Mouse (Mus musculus) lung, postnatal 0 days (tissue): ENCODE data around the gene Hist2h2ac.

Experiments used
- CTCF ChIP-seq: IDR thresholded peaks from 2 replicates; pipeline ENCODE4 v1.5.1; 2016; ENCODE audit warnings: antibody characterized with exemption, mild to moderate bottlenecking
- EP300 ChIP-seq: IDR thresholded peaks from 2 replicates; pipeline ENCODE4 v1.6.1; 2016; ENCODE audit warnings: antibody characterized with exemption, mild to moderate bottlenecking, control low read depth

GRCm38 (mm10) chr3:96199731-96200130 lies 20.9 kb downstream of the Hist2h2ac start:
- TF ChIP-seq EP300 (no peak), CTCF (no peak)
